ENCODE assay signal across 8 mouse cellular contexts in genomic region chr7:12965678-12966091, GRCm38 (mm10). TPM values are rescaled to one million over a fixed set of nuclear protein-coding genes. Genes with fewer than 3 reads are reported as not detected.
DNase-seq lines count a peak whose midpoint lies in the region; ATAC-seq and TF ChIP-seq lines count a peak whose summit lies in the region.

TSS of gene Zfp324 (plus strand) at chr7:12965838.

- H3K27me3 ChIP-seq in lung, embryonic 15.5 days, result no peaks in the 10 kb centered on the region
- H3K27me3 ChIP-seq in thymus, adult 2 months (ENCODE audit: control insufficient read depth, insufficient read depth, low read length), result no peaks in the 10 kb centered on the region

- DNase-seq in Muller cell, postnatal 12 days (ENCODE audit: inconsistent ontology term), result peak; percentile 90
- peak; percentile 95 for DNase-seq in cerebellum, adult 9-10 months
- DNase-seq in forelimb bud, embryonic 11.5 days (ENCODE audit: low read depth, low spot score), result peak; percentile 77
- peak; percentile 90 for DNase-seq in heart, postnatal 4 days
- peak; percentile 86 for DNase-seq in layer of hippocampus, adult 9-10 months (ENCODE audit: low spot score)
- peak; percentile 88 for DNase-seq in thymus, adult 2 months

- TF ChIP-seq CTCF in olfactory bulb, adult 2 months (IDR thresholded peaks at IDR 0.05; ENCODE audit: insufficient read depth, low read depth, low read length), result peak; percentile 9; the same call in 1 of the 2 replicates
- TF ChIP-seq CTCF in thymus, adult 2 months (IDR thresholded peaks at IDR 0.05; ENCODE audit: borderline replicate concordance, control insufficient read depth, extremely low read depth, insufficient read depth, low read length, poor library complexity), result no peak; the same call in 1 of the 2 replicates

- H3K9ac ChIP-seq in lung, embryonic 15.5 days, result peak within 1 kb of the TSS; percentile 94

- H3K27ac ChIP-seq in lung, embryonic 15.5 days, result peak within 1 kb of the TSS; percentile 94
- H3K27ac ChIP-seq in olfactory bulb, adult 2 months (ENCODE audit: insufficient read depth, low read depth, low read length), result peak within 1 kb of the TSS; percentile 59
- peak within 1 kb of the TSS; percentile 27; the same call in 1 of the 2 replicates for H3K27ac ChIP-seq in thymus, adult 2 months (ENCODE audit: control insufficient read depth, insufficient read depth, low read length)

- peaks cover 22% of the 10 kb centered on the region for H3K36me3 ChIP-seq in lung, embryonic 15.5 days
- H3K36me3 ChIP-seq in thymus, adult 2 months (ENCODE audit: control insufficient read depth, insufficient read depth, low read length), result peaks cover 2% of the 10 kb centered on the region

- peak within 1 kb of the TSS; percentile 91 for H3K4me3 ChIP-seq in lung, embryonic 15.5 days
- peak within 1 kb of the TSS; percentile 70 for H3K4me3 ChIP-seq in olfactory bulb, adult 2 months (ENCODE audit: insufficient read depth, low read depth, low read length)
- peak within 1 kb of the TSS; percentile 71 for H3K4me3 ChIP-seq in thymus, adult 2 months (ENCODE audit: control insufficient read depth, insufficient read depth, low read length)

- ATAC-seq in lung, embryonic 15.5 days (ENCODE audit: borderline replicate concordance, extremely low read depth, low FRiP score, low TSS enrichment), result peak; percentile 92

- TF ChIP-seq POLR2A in olfactory bulb, adult 2 months (IDR thresholded peaks at IDR 0.05; ENCODE audit: insufficient read depth, low read depth, low read length), result peak; percentile 39
- 0 out of 2 replicates have a peak, but pooled peaks have one; percentile 33 for TF ChIP-seq POLR2A in thymus, adult 2 months (IDR thresholded peaks at IDR 0.05; ENCODE audit: control insufficient read depth, extremely low read depth, insufficient read depth, low read length, poor library complexity)

- H3K4me1 ChIP-seq in lung, embryonic 15.5 days, result peaks cover 29% of the 10 kb centered on the region
- peaks cover 4% of the 10 kb centered on the region; the same call in 1 of the 2 replicates for H3K4me1 ChIP-seq in olfactory bulb, adult 2 months (ENCODE audit: control insufficient read depth, insufficient read depth, low read length)
- H3K4me1 ChIP-seq in thymus, adult 2 months (replicated peaks; ENCODE audit: control insufficient read depth, insufficient read depth, low read length), result peaks cover 19% of the 10 kb centered on the region

- H3K9me3 ChIP-seq in lung, embryonic 15.5 days, result no peaks in the 10 kb centered on the region

- WGBS in lung, embryonic 15.5 days, result under 1% methylated on average over 23 of the region's 23 CpGs
- WGBS in olfactory bulb, adult 2 months, result under 1% methylated on average over 23 of the region's 23 CpGs
- WGBS in thymus, adult 2 months, result under 1% methylated on average over 23 of the region's 23 CpGs

- H3K4me2 ChIP-seq in lung, embryonic 15.5 days, result peak within 1 kb of the TSS; percentile 93

RNA-seq across cellular contexts. Expression of gene Zfp324, which starts in this region (rescaled TPM):
- 1 to 10 TPM; 4.9 to 5.4 TPM for total RNA-seq in heart, postnatal 4 days (2021)
- polyA plus RNA-seq in lung, embryonic 15.5 days (2015; fragmentation: Nextera tagmentation; extraction: Ambion mirVana), result 10.9 and 11.0 TPM in 2 replicates
- polyA plus RNA-seq in olfactory bulb, adult 2 months (2012; ENCODE audit: insufficient read depth, insufficient read length, low replicate concordance, missing spikeins), result not detected in 2 replicates
- 8.7 and 9.3 TPM in 2 replicates for polyA plus RNA-seq in thymus, adult 2 months (2012; rRNA removed)

Comparison
In these comparisons a context has a peak if more than half of its experiments do, and no peak if none do; other contexts are left out.
1. Peak in every context shown above with its lines: DNase-seq, ATAC-seq, H3K4me3 ChIP-seq and H3K27ac ChIP-seq.
2. H3K27ac ChIP-seq: peak in every context shown above with its lines; median percentile 94 in lung, embryonic 15.5 days; 59 in olfactory bulb, adult 2 months; 27 in thymus, adult 2 months.